Mouse (Mus musculus): ENCODE results near the gene Zbtb9.
A peak's percentile ranks its signal among the peaks of the same experiment; 100 is the strongest.
"Not testable (repeated sequence)": the region's sequence is repeated elsewhere in the genome, so short reads cannot be mapped to it uniquely, and the experiment has no call there.

The Zbtb9 gene

DNA sequence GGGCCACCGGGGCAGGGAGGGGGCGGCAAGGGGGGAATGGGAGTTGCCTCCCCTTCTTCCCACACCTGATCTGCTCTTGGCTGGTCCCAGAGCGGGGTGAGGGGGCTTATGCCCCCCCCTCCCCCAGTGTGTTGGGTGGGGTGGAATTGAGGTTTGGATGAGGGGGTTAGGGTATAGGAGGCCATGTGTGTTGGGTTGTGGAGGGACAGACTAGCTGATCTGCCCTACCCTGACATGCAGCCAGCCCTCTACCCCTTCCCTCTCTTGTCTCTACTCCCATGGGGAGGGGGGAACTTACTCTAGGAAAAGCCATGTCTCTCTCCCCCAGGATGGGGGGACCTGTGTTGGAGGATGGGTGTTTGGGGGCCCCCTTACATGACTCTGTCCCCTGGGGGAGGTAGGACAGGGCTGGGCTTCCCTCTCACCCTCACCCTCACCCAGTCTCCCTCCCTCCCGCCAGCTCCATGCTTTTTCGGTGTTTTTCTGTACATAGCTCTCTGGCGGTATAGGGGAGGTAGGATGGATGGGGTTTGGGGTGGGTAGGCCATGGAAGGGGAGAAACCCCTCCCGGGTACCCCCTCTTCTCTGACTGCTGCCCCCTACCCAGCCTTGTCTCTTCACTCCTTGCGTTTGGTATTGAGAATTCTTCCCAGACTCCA is 1.6 kb upstream of the Zbtb9 start:
- peak in 1 of 2 experiments; percentile 6 for DNase-seq (ENCODE audit: low spot score in 2 of 2)

DNA sequence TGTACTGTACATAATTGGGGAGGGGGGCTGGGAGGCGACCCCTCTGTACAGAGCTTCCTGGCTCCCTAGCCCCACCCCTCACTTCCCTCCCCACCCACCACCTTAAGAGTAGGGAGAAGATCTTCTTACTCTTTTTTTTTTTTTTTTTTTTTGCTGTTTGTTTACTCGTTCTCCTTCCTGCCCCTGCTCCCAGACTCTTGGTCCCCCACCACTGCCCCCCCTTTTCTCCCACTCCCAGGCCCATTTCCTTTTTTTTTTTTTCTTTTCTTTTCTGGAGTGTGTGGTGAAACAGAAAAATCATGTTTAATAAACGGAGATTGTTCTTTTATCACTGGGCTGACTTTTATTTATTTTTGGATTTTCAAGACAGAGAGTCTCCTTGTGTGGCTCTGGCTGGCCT is 860 bp upstream of the Zbtb9 start:
- DNase-seq (ENCODE audit: low spot score in 2 of 2) = no peak

DNA sequence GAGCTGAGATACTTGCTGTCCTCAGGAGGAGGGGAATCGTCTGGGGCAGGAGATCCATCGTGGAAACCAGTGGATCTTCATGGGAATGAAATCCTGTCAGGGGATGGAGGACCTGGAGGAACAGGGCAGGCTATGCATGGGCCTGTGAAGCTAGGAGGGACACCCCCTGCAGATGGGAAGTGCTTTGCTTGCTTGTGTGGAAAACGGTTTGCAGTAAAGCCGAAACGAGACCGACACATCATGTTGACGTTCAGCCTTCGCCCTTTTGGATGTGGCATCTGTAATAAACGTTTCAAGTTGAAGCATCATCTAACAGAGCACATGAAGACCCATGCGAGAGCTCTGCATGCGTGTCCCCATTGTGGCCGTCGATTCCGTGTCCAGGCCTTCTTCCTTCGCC is 1.6 kb downstream of the Zbtb9 start:
- no peak for DNase-seq (ENCODE audit: low spot score in 2 of 2)

DNA sequence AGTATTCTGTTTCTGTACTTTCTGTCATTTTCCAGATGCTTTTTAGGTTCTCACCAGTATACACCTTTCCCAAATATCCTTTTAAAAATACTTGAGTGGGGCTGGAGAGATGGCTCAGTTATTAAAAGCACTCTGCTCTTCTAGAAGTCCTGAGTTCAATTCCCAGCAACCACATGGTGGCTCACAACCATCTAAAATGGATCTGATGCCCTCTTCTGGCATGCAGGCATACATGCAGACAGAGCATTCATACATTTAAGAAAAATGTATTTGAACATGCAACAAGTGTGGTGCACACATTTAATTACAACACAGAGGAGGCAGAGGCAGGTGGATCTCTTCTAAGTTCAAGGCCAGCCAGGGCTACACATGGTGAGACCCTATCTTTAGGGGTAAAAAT is 2.4 kb downstream of the Zbtb9 start:
- no peak for DNase-seq (ENCODE audit: low spot score in 2 of 2)

DNA sequence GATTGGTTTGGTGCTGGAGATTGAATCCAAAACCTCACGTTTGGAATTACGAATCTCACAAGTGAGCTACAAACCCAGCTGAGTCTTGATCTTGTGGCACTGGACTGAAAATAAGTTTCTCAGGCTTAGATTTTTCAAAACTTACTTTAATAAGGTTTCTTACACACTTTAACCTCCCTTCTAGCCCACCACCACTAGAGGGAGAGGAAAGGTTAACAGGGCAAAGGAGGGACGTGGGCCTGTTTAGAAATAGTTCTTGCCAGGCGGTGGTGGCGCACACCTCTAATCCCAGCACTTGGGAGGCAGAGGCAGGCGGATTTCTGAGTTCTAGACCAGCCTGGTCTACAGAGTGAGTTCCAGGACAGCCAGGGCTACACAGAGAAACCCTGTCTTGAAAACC is 4.4 kb downstream of the Zbtb9 start:
- DNase-seq (ENCODE audit: low spot score in 2 of 2) = not testable (repeated sequence)

DNA sequence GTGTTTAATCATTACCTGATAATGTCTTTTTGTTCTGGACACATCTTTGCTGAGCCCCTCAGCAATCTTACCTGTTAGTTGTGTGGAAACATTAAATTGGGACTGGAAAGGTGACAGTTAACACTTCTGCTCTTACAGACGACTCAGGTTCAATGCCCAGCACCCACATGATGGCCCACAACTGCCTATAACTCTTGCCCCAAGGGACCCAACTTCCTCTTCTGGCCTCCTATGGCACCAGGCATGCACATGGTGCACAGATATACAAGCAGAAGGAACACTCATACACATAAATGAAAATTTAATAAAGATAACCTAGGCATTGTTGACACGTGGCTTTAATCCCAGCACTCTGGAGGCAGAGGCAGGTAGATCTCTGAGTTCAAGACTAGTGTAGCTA is 6.5 kb downstream of the Zbtb9 start:
- DNase-seq (ENCODE audit: low spot score in 2 of 2) = no peak

DNA sequence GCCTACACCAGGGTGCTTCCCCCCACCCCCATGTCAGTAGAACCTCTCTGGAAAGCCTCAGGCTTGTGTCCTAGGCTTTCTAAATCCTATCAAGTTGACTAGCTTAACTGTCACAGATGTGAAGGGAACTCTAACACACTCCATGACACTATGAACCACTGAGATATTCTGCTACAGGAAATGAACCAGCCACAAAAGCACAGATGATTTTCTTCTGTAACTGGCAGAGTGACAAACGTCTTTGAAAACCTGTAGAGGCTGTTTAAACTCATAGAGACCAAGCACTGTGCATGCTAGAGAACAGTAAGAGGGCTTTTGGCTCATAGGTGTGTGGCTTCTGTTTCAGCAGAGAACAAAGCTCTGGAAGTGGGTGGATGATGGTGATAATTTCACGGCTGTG is 8.1 kb downstream of the Zbtb9 start:
- no peak for DNase-seq (ENCODE audit: low spot score in 2 of 2)

DNA sequence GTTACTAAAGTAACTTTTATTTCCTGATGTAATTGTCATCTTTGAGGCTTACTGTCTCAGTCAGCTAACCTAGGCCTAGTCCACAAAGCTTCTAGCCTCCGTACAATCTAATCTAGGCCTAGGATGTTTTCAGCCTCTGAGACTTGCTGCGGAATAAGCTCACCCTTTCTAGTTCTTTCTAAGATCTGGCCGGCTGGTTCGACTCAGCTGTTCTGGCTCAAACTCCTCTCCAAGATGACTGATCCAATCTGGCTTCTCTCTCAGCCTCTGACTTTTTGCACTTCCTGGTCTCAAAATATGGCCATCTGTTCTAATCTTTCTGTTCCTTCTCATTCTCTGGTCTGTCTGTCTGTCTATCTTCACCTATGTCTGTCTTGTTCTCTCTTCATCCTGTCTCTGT is 10.4 kb downstream of the Zbtb9 start:
- no peak for DNase-seq (ENCODE audit: low spot score in 2 of 2)

DNA sequence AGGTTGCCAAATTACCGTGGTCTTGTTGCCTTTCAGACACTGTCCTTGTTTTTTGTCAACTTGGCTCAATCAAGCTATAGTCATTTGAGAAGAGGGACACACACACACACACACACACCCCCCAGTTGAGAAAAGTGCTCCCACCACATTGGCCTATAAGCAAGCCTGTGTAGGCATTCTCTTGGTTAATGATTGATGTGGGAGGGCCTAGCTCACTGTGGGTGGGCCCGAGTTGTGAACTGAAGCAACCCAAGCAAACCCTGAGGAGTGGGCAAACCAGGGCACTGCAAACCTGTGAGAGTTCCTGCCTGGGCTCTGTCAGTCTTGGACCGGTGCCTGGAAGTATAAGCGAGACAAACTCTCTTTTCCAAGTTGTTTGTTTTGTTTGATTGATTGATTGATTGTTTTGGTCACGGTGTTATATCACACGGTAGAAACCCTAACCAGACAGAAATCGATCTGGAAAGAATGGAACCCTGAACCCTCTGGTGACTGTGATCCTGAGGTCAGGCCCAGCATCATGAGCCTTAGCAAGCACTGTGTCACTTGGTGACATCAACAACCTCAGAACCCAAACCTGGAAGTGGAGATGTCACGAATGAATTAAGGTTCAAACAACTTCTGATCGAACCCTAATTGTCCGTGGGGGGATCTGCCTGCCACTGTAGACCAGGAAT is 12.7 kb downstream of the Zbtb9 start:
- no peak for DNase-seq (ENCODE audit: low spot score in 2 of 2)

DNA sequence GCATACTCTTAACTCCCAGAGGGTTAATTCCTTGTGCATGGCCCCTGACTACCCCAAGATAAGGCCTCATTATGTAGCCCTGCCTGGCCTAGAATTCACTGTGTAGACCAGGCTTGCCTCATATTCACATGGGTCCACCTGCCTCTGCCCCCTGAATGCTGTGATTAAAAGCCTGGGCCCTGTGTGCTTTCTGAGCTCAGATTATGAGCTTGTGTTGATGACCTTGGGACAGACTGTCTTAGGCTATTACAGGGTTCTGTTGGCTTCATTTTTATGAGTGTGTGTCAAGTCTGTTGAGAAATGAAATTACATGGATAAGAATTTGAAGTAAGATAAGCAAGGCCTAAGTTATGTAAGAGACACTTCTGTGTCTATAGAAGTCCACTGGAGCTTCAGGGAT is 17.6 kb downstream of the Zbtb9 start:
- no peak for DNase-seq (ENCODE audit: low spot score in 2 of 2)

DNA sequence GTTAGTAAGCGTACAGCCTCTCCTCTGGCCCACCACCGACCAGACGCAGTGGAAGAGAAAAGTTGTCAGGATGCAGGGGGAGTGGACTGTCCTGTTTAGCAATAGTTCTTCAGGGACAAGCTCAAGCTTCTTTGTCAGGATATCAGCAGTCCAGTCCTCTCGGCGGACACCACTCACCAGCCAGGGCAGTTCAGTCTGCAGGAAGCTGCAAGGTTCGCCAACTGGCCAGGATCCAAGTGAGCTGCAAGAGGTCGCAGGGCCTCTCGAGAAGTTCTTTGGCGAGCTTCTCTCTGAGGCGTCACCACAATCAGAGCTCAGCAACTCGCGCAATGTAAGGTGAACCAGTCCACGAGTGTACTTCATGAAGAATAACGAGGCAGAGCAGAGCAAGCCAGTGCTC is 21.4 kb downstream of the Zbtb9 start:
- DNase-seq (ENCODE audit: low spot score in 2 of 2) = no peak

DNA sequence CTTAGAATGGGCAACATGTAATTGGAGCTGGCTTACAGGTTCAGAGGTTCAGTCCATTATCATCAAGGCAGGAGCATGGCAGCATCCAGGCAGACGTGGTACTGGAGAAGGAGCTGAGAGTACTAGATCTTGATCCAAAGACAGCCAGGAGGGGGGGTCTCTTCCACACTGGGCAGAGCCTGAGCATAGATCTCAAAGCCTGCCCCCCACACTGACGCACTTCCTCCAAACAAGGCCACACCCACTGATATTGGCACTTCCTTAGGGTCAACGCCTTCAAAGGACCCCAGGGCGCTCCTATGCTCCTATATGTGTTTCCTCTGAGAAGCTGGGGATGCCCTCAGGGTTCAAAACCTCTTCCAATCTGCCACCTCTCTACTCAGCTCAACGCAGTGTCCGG is 22.0 kb downstream of the Zbtb9 start:
- no peak for DNase-seq (ENCODE audit: low spot score in 2 of 2)

DNA sequence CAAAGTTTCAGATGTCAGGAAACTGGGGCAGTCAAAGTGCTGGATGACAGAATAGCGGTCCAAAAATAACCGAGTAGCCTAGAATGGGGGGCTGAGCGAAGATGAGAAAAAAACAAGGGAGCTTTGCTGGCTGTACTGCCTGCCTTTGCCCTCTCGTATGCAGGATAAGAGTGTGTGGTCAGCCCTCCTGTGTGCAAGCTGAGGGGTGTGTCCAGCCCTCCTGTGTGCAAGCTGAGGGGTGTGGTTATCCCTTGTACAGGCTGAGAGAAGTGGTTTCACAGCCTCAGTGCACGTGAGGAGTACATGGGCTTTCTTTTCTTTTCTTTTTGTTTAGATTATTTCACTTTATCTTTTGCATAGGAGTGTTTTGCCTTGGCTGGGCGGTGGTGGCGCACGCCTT is 22.6 kb downstream of the Zbtb9 start:
- no peak for DNase-seq (ENCODE audit: low spot score in 2 of 2)

DNA sequence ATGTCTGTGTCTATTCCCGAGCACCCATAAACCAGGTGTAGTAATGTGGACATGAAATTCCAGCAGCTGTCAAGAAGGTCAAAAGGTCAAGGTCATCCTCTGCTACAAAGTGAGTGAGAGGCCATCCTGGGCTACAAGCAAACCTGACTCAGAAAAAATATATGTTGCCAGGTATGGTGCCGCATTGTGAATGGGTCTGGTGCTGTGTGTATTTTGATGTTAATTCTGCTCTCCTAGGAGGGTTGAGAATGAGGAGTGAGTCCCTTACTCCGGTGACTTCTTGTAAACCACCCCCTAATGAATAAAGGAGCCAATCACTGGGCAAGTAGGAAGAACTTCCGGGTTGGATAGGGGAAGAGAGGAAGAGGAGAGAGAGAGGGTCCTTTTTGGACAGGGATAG is 24.7 kb downstream of the Zbtb9 start:
- DNase-seq (ENCODE audit: low spot score in 2 of 2) = no peak

DNA sequence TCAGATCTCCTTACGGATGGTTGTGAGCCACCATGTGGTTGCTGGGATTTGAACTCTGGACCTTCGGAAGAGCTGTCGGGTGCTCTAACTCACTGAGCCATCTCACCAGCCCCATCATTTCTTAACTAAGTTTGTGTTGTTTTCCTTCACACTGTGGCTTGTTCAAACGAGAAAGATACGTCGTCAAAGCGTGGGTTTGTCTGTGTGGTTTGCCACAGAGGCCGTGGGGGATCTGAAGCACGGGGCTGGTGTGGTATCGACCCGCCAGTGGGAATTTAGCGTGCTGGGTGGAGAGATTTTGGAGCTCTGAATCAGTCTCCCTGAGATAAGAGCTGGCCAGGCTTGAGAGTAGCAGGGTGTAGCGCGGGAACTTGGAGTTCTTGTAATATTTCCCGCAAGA is 25.3 kb downstream of the Zbtb9 start:
- DNase-seq (ENCODE audit: low spot score in 2 of 2) = no peak

DNA sequence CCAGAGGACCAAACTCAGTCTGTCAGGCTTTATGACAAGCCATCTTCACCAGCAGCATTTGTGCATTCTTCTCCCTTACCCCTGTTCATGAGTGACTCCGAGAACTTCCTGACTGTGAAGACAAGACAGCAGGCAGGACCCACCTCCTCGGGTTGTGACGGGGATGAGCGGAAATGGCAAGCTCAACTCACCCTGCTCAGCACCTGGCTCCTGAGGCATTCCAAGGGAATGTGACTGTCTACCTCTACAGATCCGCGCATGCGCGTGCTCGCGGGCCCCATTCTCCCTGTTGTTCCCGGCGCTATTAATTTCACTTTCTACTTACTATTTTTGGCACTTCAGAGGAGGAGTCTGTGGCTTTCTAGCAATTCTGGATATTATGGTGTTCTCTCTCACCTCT is 27.0 kb downstream of the Zbtb9 start:
- DNase-seq (ENCODE audit: low spot score in 2 of 2) = peak; percentile 37 to 62

DNA sequence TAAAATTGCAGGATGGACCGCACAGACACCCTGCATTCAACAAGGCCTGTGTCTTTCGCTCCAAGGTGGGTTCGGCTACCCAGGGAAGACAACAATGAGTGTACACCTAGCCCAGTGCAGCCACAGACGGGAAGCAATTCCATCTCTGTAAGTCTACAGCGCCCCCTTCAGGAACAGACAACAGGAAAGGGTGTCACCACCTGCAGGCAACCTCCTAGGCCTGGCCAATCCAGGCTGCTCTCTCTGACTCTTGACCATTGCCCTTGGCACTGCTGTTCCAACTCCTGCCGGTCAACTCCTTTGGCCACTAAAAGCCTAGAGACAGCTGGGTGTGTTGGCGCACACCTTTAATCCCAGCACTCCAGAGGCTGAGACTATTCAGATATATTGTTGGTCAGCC is 28.2 kb downstream of the Zbtb9 start:
- no peak for DNase-seq (ENCODE audit: low spot score in 2 of 2)

DNA sequence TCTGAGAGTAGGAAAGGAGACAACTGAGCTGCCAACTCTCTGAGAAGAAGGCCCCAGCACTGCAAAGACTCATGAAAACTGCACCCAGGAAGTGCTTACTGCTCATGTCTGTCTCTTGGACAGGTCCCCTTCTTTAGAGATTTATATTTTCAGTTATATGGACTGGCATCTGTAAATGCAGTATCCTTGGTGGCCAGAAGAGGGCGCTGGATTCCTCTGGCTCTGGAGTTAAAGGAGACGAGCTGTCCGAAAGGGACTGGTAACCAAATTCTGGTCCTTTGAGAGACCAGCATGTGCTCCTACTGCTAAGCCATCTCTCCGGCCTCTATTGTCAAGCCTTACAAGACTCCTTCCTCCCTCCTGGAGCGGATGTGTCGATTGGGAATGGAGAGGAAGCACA is 28.9 kb downstream of the Zbtb9 start:
- no peak for DNase-seq (ENCODE audit: low spot score in 2 of 2)

DNA sequence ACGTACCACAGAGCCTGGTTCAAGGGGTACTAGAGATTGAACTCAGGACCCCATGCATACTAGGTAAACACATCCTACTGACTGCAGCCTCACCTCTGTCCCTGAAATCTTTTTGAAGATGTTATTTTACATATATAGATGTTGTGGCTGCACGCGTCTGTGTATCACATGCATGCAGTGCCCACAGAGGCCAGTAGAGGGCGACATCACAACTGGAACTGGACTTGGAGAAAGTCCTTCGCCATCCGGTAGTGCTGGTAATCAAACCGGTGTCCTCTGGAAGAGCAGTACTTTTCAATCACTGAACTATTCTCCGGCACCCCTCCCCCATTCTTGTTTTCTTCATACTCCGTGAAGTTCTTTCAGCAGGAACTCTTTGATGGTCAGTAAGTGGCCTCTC is 31.5 kb downstream of the Zbtb9 start:
- peak; percentile 54 to 55 for DNase-seq (ENCODE audit: low spot score in 2 of 2)

DNA sequence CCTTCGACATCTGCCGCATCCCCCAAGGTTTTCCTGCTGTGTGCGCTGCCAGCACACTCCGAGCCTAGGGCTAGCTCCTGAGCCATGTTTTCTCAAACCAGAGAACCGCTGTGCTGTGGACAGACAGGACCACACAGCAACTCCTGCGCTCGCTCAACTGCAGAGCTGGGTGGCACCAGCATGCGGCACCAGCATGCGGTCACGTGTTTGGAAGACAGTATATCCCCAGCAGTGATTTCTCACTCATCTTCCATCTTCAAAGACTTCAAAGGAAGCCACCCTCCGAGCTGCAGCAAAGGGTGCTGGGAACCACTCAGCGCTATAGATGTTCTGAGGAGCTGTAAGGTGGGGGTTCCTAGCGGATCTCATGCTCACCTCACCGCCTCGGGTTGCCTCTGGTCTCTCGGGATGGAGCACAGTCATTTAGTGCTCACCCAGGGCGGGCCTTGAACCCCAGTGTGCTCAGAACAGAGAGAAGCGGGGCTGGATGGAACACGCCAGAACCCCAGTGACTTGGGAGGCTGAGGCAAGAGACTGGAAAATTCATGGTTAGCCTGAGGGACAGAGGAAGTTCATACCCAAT is 32.0 kb downstream of the Zbtb9 start:
- no peak for DNase-seq (ENCODE audit: low spot score in 2 of 2)

DNA sequence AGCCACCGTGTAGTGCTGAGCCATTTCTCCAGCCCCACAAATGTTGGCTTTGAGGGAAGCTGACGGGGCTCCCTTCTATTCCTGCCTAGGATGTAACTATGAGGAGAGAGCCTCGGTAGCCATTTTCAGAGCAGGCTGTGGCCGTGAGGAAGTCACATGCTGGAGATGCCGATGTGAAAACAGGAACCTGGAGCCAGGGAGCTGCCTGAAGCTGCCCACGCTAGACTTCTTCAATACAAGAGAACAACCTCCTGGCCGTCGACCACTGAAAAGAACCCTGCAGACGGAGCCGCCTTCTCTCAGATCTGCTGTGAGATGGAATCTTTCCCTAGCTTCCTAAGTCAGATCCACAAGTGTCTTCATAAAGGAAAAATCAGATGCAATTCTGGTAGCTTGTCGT is 32.7 kb downstream of the Zbtb9 start:
- peak; percentile 40 to 50 for DNase-seq (ENCODE audit: low spot score in 2 of 2)

DNA sequence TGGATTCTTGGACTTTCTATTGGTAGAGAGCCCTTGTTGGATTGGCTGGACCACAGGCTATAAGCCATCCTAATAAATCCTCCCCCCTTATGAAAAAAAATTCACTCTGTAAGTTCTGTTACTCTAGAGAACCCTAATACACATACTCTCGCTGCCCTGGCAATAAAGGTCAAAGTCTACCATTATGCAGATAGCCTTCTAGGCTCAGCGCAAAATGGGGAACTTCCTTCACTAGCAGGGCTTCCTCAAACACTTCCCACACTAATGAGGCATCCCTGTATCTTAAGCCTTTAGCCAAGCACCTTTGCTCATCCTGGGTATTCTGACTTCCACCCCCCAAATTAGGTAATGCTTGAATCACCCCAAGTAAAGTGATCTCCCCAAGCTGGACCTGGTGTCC is 35.3 kb downstream of the Zbtb9 start:
- DNase-seq (ENCODE audit: low spot score in 2 of 2) = no peak

DNA sequence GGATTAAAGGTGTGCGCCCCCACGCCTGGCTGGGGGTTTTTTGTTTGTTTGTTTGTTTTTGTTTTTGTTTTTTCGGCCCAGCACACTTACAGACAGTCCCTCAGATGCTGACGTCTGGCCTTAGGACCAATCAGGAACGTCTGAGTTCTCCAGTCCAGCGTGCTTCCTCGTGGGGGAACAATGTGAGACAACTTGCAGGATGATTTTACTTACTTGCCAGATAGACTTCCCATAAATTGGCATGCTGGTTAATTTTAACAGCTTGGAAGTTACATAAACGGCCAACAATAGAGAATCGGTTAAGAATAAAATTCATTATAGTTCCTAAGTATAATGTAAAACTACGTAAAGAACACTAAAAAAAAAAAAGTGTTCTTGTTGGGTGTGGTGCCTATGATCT is 38.2 kb downstream of the Zbtb9 start:
- no peak for DNase-seq (ENCODE audit: low spot score in 2 of 2)
